Mouse (Mus musculus): ENCODE results near the gene Htr6.

GRCm38 (mm10) chr4:139111421-139111820 lies 36.1 kb upstream of the Htr6 start:
- TF ChIP-seq POLR2A (IDR thresholded peaks at IDR 0.05; ENCODE audit: low read depth, low read length), result no peak
- TF ChIP-seq CTCF (IDR thresholded peaks at IDR 0.05; ENCODE audit: borderline replicate concordance, insufficient read depth, low read length), result no peak

Data from embryonic fibroblast, embryonic 13.5 days (primary cell).